Mouse (Mus musculus): ENCODE results near the gene Olfr691. TPM values are rescaled to one million over a fixed set of nuclear protein-coding genes. Genes with fewer than 3 reads are reported as not detected.
"Not testable (repeated sequence)": the region's sequence is repeated elsewhere in the genome, so short reads cannot be mapped to it uniquely, and the experiment has no call there.

Gene Olfr691
- polyA plus RNA-seq, 1 experiment from 2014 or later: 0.13 TPM

- H3K4me2 ChIP-seq (replicated peaks); H3K4me3 ChIP-seq (replicated peaks); H3K36me3 ChIP-seq; H3K9ac ChIP-seq (replicated peaks); H3K27me3 ChIP-seq; H3K4me1 ChIP-seq (replicated peaks); H3K27ac ChIP-seq; H3K9me3 ChIP-seq: not testable (repeated sequence)
- ATAC-seq: 0 out of 2 replicates have a peak, but pooled peaks have one; percentile 43
- no CpG with 5 or more reads among the region's 5 CpGs for WGBS
Observed at GRCm38 (mm10) chr7:105356064-105356463, 14.0 kb upstream of the Olfr691 start.

GRCm38 (mm10) chr7:105342752-105343151, 682 bp upstream of the Olfr691 start:
- Histone ChIP-seq H3K4me1 (replicated peaks) (no peaks in the 10 kb centered on the region), H3K4me3 (replicated peaks) (no peak overlapping the region), H3K27me3 (no peaks in the 10 kb centered on the region), H3K27ac (no peak overlapping the region), H3K36me3 (no peaks in the 10 kb centered on the region), H3K9me3 (no peaks in the 10 kb centered on the region), H3K9ac (replicated peaks) (no peak overlapping the region), H3K4me2 (replicated peaks) (no peak overlapping the region)
- no peak for ATAC-seq
- WGBS: 70% methylated on average over 2 of the region's 2 CpGs

- Histone ChIP-seq H3K9ac (replicated peaks) (no peak within 1 kb of the TSS), H3K27me3 (no peaks in the 10 kb centered on the region), H3K36me3 (no peaks in the 10 kb centered on the region), H3K4me3 (replicated peaks) (no peak within 1 kb of the TSS), H3K4me1 (replicated peaks) (no peaks in the 10 kb centered on the region), H3K4me2 (replicated peaks) (no peak within 1 kb of the TSS), H3K27ac (no peak within 1 kb of the TSS), H3K9me3 (no peaks in the 10 kb centered on the region)
- WGBS: 86% methylated on average over 1 of the region's 1 CpGs
- no peak for ATAC-seq
Observed at GRCm38 (mm10) chr7:105334004-105334403, 8.1 kb downstream of the Olfr691 start, which contains the start of gene Olfr690. TSS of gene Olfr690 (minus strand) at chr7:105334104.

GRCm38 (mm10) chr7:105325302-105325701, 16.8 kb downstream of the Olfr691 start:
- Histone ChIP-seq H3K4me3 (replicated peaks) (no peak overlapping the region), H3K4me2 (replicated peaks) (no peak overlapping the region), H3K4me1 (replicated peaks) (no peaks in the 10 kb centered on the region), H3K36me3 (no peaks in the 10 kb centered on the region), H3K9me3 (no peaks in the 10 kb centered on the region), H3K27me3 (no peaks in the 10 kb centered on the region), H3K9ac (replicated peaks) (no peak overlapping the region), H3K27ac (no peak overlapping the region)
- no peak for ATAC-seq
- 78% methylated on average over 2 of the region's 2 CpGs for WGBS

GRCm38 (mm10) chr7:105310865-105311264, 31.2 kb downstream of the Olfr691 start, which contains the start of gene Olfr689:
TSS of gene Olfr689 (plus strand) at chr7:105311165.
- ATAC-seq: no peak
- H3K27ac ChIP-seq: no peak within 1 kb of the TSS
- H3K9ac ChIP-seq (replicated peaks): no peak within 1 kb of the TSS
- no peaks in the 10 kb centered on the region for H3K36me3 ChIP-seq
- no peaks in the 10 kb centered on the region for H3K27me3 ChIP-seq
- no peaks in the 10 kb centered on the region for H3K9me3 ChIP-seq
- no peak within 1 kb of the TSS for H3K4me3 ChIP-seq (replicated peaks)
- no peak within 1 kb of the TSS for H3K4me2 ChIP-seq (replicated peaks)
- H3K4me1 ChIP-seq (replicated peaks): no peaks in the 10 kb centered on the region
- 100% methylated on average over 1 of the region's 1 CpGs for whole genome bisulfite sequencing

- Histone ChIP-seq H3K4me2 (replicated peaks) (no peak overlapping the region), H3K36me3 (no peaks in the 10 kb centered on the region), H3K27me3 (no peaks in the 10 kb centered on the region), H3K4me1 (replicated peaks) (no peaks in the 10 kb centered on the region), H3K4me3 (replicated peaks) (no peak overlapping the region), H3K27ac (no peak overlapping the region), H3K9me3 (no peaks in the 10 kb centered on the region), H3K9ac (replicated peaks) (no peak overlapping the region)
- ATAC-seq: no peak
Observed at GRCm38 (mm10) chr7:105290051-105290450, 52.0 kb downstream of the Olfr691 start.

GRCm38 (mm10) chr7:105287795-105288194, 54.3 kb downstream of the Olfr691 start, which contains the start of gene Olfr688:
TSS of gene Olfr688 (plus strand) at chr7:105288095.
- Histone ChIP-seq H3K4me3 (replicated peaks) (no peak within 1 kb of the TSS), H3K36me3 (no peaks in the 10 kb centered on the region), H3K9ac (replicated peaks) (no peak within 1 kb of the TSS), H3K27ac (no peak within 1 kb of the TSS), H3K9me3 (no peaks in the 10 kb centered on the region), H3K27me3 (no peaks in the 10 kb centered on the region), H3K4me2 (replicated peaks) (no peak within 1 kb of the TSS), H3K4me1 (replicated peaks) (no peaks in the 10 kb centered on the region)
- ATAC-seq: no peak
- WGBS: 76% methylated on average over 6 of the region's 6 CpGs

Other genes with a start within 250 kb of the Olfr691 start
- not detected in 2 replicates for gene Olfr680-ps1, start 249.5 kb downstream of the Olfr691 start, polyA plus RNA-seq (2015; fragmentation: Nextera tagmentation; extraction: Ambion mirVana)
- not detected in 2 replicates for gene Olfr681, start 225.4 kb downstream of the Olfr691 start, polyA plus RNA-seq (2015; fragmentation: Nextera tagmentation; extraction: Ambion mirVana)
- gene Olfr683, start 195.3 kb downstream of the Olfr691 start, polyA plus RNA-seq (2015; fragmentation: Nextera tagmentation; extraction: Ambion mirVana): not detected in 2 replicates
- gene Olfr684, start 178.6 kb downstream of the Olfr691 start, polyA plus RNA-seq (2015; fragmentation: Nextera tagmentation; extraction: Ambion mirVana): not detected in 2 replicates
- not detected in 2 replicates for gene Olfr685, start 156.3 kb downstream of the Olfr691 start, polyA plus RNA-seq (2015; fragmentation: Nextera tagmentation; extraction: Ambion mirVana)
- not detected in 2 replicates for gene Olfr686, start 134.8 kb downstream of the Olfr691 start, polyA plus RNA-seq (2015; fragmentation: Nextera tagmentation; extraction: Ambion mirVana)
- not detected in 2 replicates for gene Olfr688, start 54.2 kb downstream of the Olfr691 start, polyA plus RNA-seq (2015; fragmentation: Nextera tagmentation; extraction: Ambion mirVana)
- gene Olfr689, start 31.1 kb downstream of the Olfr691 start, polyA plus RNA-seq (2015; fragmentation: Nextera tagmentation; extraction: Ambion mirVana): not detected in 2 replicates
- gene Olfr690, start 8.2 kb downstream of the Olfr691 start, polyA plus RNA-seq (2015; fragmentation: Nextera tagmentation; extraction: Ambion mirVana): not detected in 2 replicates
- gene Olfr692, start 26.0 kb upstream of the Olfr691 start, polyA plus RNA-seq (2015; fragmentation: Nextera tagmentation; extraction: Ambion mirVana): not detected in 2 replicates
- gene Gm5901, start 32.8 kb upstream of the Olfr691 start, polyA plus RNA-seq (2015; fragmentation: Nextera tagmentation; extraction: Ambion mirVana): not detected in 2 replicates
- gene Fam160a2, start 57.8 kb upstream of the Olfr691 start, polyA plus RNA-seq (2015; fragmentation: Nextera tagmentation; extraction: Ambion mirVana): 46.3 and 47.8 TPM in 2 replicates
- not detected in 2 replicates for gene Cnga4, start 62.3 kb upstream of the Olfr691 start, polyA plus RNA-seq (2015; fragmentation: Nextera tagmentation; extraction: Ambion mirVana)
- gene Cckbr, start 83.5 kb upstream of the Olfr691 start, polyA plus RNA-seq (2015; fragmentation: Nextera tagmentation; extraction: Ambion mirVana): 0.62 and 0.87 TPM in 2 replicates
- gene Cavin3, start 140.0 kb upstream of the Olfr691 start, polyA plus RNA-seq (2015; fragmentation: Nextera tagmentation; extraction: Ambion mirVana): 18.3 and 22.1 TPM in 2 replicates
- 66.3 and 68.9 TPM in 2 replicates for gene Smpd1, start 212.1 kb upstream of the Olfr691 start, polyA plus RNA-seq (2015; fragmentation: Nextera tagmentation; extraction: Ambion mirVana)
- gene Apbb1, start 239.4 kb upstream of the Olfr691 start, polyA plus RNA-seq (2015; fragmentation: Nextera tagmentation; extraction: Ambion mirVana): 234 and 240 TPM in 2 replicates

All from midbrain, embryonic 13.5 days (tissue).